Mouse (Mus musculus): ENCODE results near the gene 9130230L23Rik. TPM values are rescaled to one million over a fixed set of nuclear protein-coding genes. Genes with fewer than 3 reads are reported as not detected.

Gene 9130230L23Rik
- polyA plus RNA-seq, 1 experiment from 2014 or later: 0.56 TPM

GRCm38 (mm10) chr5:65958597-65958996 is 45.5 kb downstream of the 9130230L23Rik start:
- no peak overlapping the region for H3K9ac ChIP-seq (replicated peaks; ENCODE audit: low read length)
- H3K27me3 ChIP-seq (ENCODE audit: insufficient read depth, low read length): no peaks in the 10 kb centered on the region
- H3K4me3 ChIP-seq (ENCODE audit: low read length): no peak overlapping the region
- no peak overlapping the region for H3K4me2 ChIP-seq (replicated peaks; ENCODE audit: low read depth, low read length)
- H3K27ac ChIP-seq (ENCODE audit: low read length): no peak overlapping the region
- H3K4me1 ChIP-seq (ENCODE audit: insufficient read depth, low read length): peaks cover 3% of the 10 kb centered on the region; the same call in 1 of the 2 replicates
- no peaks in the 10 kb centered on the region for H3K9me3 ChIP-seq (ENCODE audit: low read length)
- ATAC-seq (ENCODE audit: low FRiP score, low TSS enrichment): no peak
- H3K36me3 ChIP-seq (ENCODE audit: insufficient read depth, low read length): no peaks in the 10 kb centered on the region
- WGBS: 5% methylated on average over 4 of the region's 4 CpGs

GRCm38 (mm10) chr5:65956144-65957008 is 47.7 kb downstream of the 9130230L23Rik start:
- peak overlapping the region; percentile 9; the same call in 1 of the 2 replicates for H3K9ac ChIP-seq (replicated peaks; ENCODE audit: low read length)
- H3K27me3 ChIP-seq (ENCODE audit: insufficient read depth, low read length): no peaks in the 10 kb centered on the region
- peak overlapping the region; percentile 40 for H3K4me3 ChIP-seq (ENCODE audit: low read length)
- ATAC-seq (ENCODE audit: low FRiP score, low TSS enrichment): no peak
- H3K4me2 ChIP-seq (replicated peaks; ENCODE audit: low read depth, low read length): peak overlapping the region; percentile 57
- 78% methylated on average over 9 of the region's 9 CpGs for WGBS
- no peak overlapping the region for H3K27ac ChIP-seq (ENCODE audit: low read length)
- no peaks in the 10 kb centered on the region for H3K9me3 ChIP-seq (ENCODE audit: low read length)
- peaks cover 3% of the 10 kb centered on the region; the same call in 1 of the 2 replicates for H3K4me1 ChIP-seq (ENCODE audit: insufficient read depth, low read length)
- no peaks in the 10 kb centered on the region for H3K36me3 ChIP-seq (ENCODE audit: insufficient read depth, low read length)

- Histone ChIP-seq H3K4me1 (ENCODE audit: insufficient read depth, low read length) (peaks cover 8% of the 10 kb centered on the region), H3K9me3 (ENCODE audit: low read length) (no peaks in the 10 kb centered on the region), H3K27me3 (ENCODE audit: insufficient read depth, low read length) (no peaks in the 10 kb centered on the region), H3K4me3 (ENCODE audit: low read length) (peak overlapping the region; percentile 40), H3K36me3 (ENCODE audit: insufficient read depth, low read length) (no peaks in the 10 kb centered on the region), H3K27ac (ENCODE audit: low read length) (no peak overlapping the region), H3K9ac (replicated peaks; ENCODE audit: low read length) (peak overlapping the region; percentile 9; the same call in 1 of the 2 replicates), H3K4me2 (replicated peaks; ENCODE audit: low read depth, low read length) (peak overlapping the region; percentile 57)
- WGBS: 43% methylated on average over 23 of the region's 23 CpGs
- ATAC-seq (ENCODE audit: low FRiP score, low TSS enrichment): 0 out of 2 replicates have a peak, but pooled peaks have one; percentile 33
Observed at GRCm38 (mm10) chr5:65955343-65956143, 48.5 kb downstream of the 9130230L23Rik start.

GRCm38 (mm10) chr5:65954130-65955080 is 49.7 kb downstream of the 9130230L23Rik start:
- H3K4me1 ChIP-seq (ENCODE audit: insufficient read depth, low read length): peaks cover 13% of the 10 kb centered on the region
- no peaks in the 10 kb centered on the region for H3K9me3 ChIP-seq (ENCODE audit: low read length)
- H3K4me3 ChIP-seq (ENCODE audit: low read length): no peak overlapping the region
- no peaks in the 10 kb centered on the region for H3K27me3 ChIP-seq (ENCODE audit: insufficient read depth, low read length)
- H3K36me3 ChIP-seq (ENCODE audit: insufficient read depth, low read length): no peaks in the 10 kb centered on the region
- H3K4me2 ChIP-seq (replicated peaks; ENCODE audit: low read depth, low read length): no peak overlapping the region
- H3K9ac ChIP-seq (replicated peaks; ENCODE audit: low read length): no peak overlapping the region
- ATAC-seq (ENCODE audit: low FRiP score, low TSS enrichment): no peak
- 92% methylated on average over 15 of the region's 16 CpGs for WGBS
- no peak overlapping the region for H3K27ac ChIP-seq (ENCODE audit: low read length)

GRCm38 (mm10) chr5:65951513-65951909 is 52.6 kb downstream of the 9130230L23Rik start:
- no peak for ATAC-seq (ENCODE audit: low FRiP score, low TSS enrichment)
- Histone ChIP-seq H3K27ac (ENCODE audit: low read length) (no peak overlapping the region), H3K9ac (replicated peaks; ENCODE audit: low read length) (no peak overlapping the region), H3K36me3 (ENCODE audit: insufficient read depth, low read length) (no peaks in the 10 kb centered on the region), H3K9me3 (ENCODE audit: low read length) (no peaks in the 10 kb centered on the region), H3K4me2 (replicated peaks; ENCODE audit: low read depth, low read length) (no peak overlapping the region), H3K4me3 (ENCODE audit: low read length) (no peak overlapping the region), H3K4me1 (ENCODE audit: insufficient read depth, low read length) (peaks cover 13% of the 10 kb centered on the region), H3K27me3 (ENCODE audit: insufficient read depth, low read length) (no peaks in the 10 kb centered on the region)
- WGBS: 78% methylated on average over 4 of the region's 4 CpGs

GRCm38 (mm10) chr5:65950679-65951512 is 53.2 kb downstream of the 9130230L23Rik start:
- Histone ChIP-seq H3K27me3 (ENCODE audit: insufficient read depth, low read length) (no peaks in the 10 kb centered on the region), H3K9ac (replicated peaks; ENCODE audit: low read length) (no peak overlapping the region), H3K9me3 (ENCODE audit: low read length) (no peaks in the 10 kb centered on the region), H3K36me3 (ENCODE audit: insufficient read depth, low read length) (no peaks in the 10 kb centered on the region), H3K27ac (ENCODE audit: low read length) (peak overlapping the region; percentile 75), H3K4me1 (ENCODE audit: insufficient read depth, low read length) (peaks cover 13% of the 10 kb centered on the region), H3K4me3 (ENCODE audit: low read length) (no peak overlapping the region), H3K4me2 (replicated peaks; ENCODE audit: low read depth, low read length) (peak overlapping the region; percentile 31)
- peak; percentile 29 for ATAC-seq (ENCODE audit: low FRiP score, low TSS enrichment)
- 59% methylated on average over 18 of the region's 18 CpGs for WGBS

- Histone ChIP-seq H3K36me3 (ENCODE audit: insufficient read depth, low read length) (no peaks in the 10 kb centered on the region), H3K27me3 (ENCODE audit: insufficient read depth, low read length) (no peaks in the 10 kb centered on the region), H3K9ac (replicated peaks; ENCODE audit: low read length) (no peak overlapping the region), H3K4me3 (ENCODE audit: low read length) (no peak overlapping the region), H3K4me1 (ENCODE audit: insufficient read depth, low read length) (peaks cover 11% of the 10 kb centered on the region), H3K9me3 (ENCODE audit: low read length) (no peaks in the 10 kb centered on the region), H3K27ac (ENCODE audit: low read length) (peak overlapping the region; percentile 75), H3K4me2 (replicated peaks; ENCODE audit: low read depth, low read length) (peak overlapping the region; percentile 31)
- peak; percentile 79; the same call in 1 of the 2 replicates for ATAC-seq (ENCODE audit: low FRiP score, low TSS enrichment)
- WGBS: 42% methylated on average over 6 of the region's 6 CpGs
Observed at GRCm38 (mm10) chr5:65950236-65950635, 53.8 kb downstream of the 9130230L23Rik start.

- Histone ChIP-seq H3K36me3 (ENCODE audit: insufficient read depth, low read length) (no peaks in the 10 kb centered on the region), H3K9me3 (ENCODE audit: low read length) (no peaks in the 10 kb centered on the region), H3K4me1 (ENCODE audit: insufficient read depth, low read length) (peaks cover 10% of the 10 kb centered on the region), H3K4me3 (ENCODE audit: low read length) (no peak overlapping the region), H3K4me2 (replicated peaks; ENCODE audit: low read depth, low read length) (no peak overlapping the region), H3K27me3 (ENCODE audit: insufficient read depth, low read length) (no peaks in the 10 kb centered on the region), H3K27ac (ENCODE audit: low read length) (no peak overlapping the region), H3K9ac (replicated peaks; ENCODE audit: low read length) (no peak overlapping the region)
- ATAC-seq (ENCODE audit: low FRiP score, low TSS enrichment): no peak
- 62% methylated on average over 3 of the region's 3 CpGs for WGBS
Observed at GRCm38 (mm10) chr5:65949822-65950221, 54.3 kb downstream of the 9130230L23Rik start.

Data from kidney, embryonic 16.5 days (tissue).